Mouse (Mus musculus) midbrain, embryonic 11.5 days (tissue): ENCODE results near the gene Pgf. TPM values are rescaled to one million over a fixed set of nuclear protein-coding genes. Genes with fewer than 3 reads are reported as not detected.

Experiments
- ATAC-seq: fragments of 200-750 bp; cut with Nextera tagmentation; 2 replicates; pipeline ENCODE4 v1.8.0; 2017; ENCODE audit warnings: moderate TSS enrichment, moderate library complexity; ENCODE audit not compliant: low FRiP score
- DNase-seq: peaks from one replicate; pipeline ENCODE4 v3.0.0; 2015; ENCODE audit warnings: low spot score; ENCODE audit errors: missing footprints
- H3K27ac ChIP-seq: fragments of 300-500 bp; sonication (generic); 2 replicates; pipeline ENCODE4 v1.5.1; 2014; ENCODE audit warnings: low read depth, low read length
- H3K27me3 ChIP-seq: fragments of 300-500 bp; sonication (generic); 2 replicates; pipeline ENCODE4 v1.6.1; 2014; ENCODE audit warnings: mild to moderate bottlenecking, low read length, moderate library complexity, mixed read lengths; ENCODE audit not compliant: control insufficient read depth, insufficient read depth
- H3K36me3 ChIP-seq: fragments of 300-500 bp; sonication (generic); 2 replicates; pipeline ENCODE4 v1.6.1; 2014; ENCODE audit warnings: mild to moderate bottlenecking, low read length, moderate library complexity, mixed read lengths; ENCODE audit not compliant: control insufficient read depth, insufficient read depth
- H3K4me1 ChIP-seq: fragments of 300-500 bp; sonication (generic); 2 replicates; pipeline ENCODE4 v1.6.1; 2014; ENCODE audit warnings: low read length; ENCODE audit not compliant: control insufficient read depth, insufficient read depth
- H3K4me2 ChIP-seq: fragments of 300-500 bp; sonication (generic); 2 replicates; pipeline ENCODE4 v1.6.1; 2014; ENCODE audit warnings: mild to moderate bottlenecking, moderate library complexity
- H3K4me3 ChIP-seq: fragments of 300-500 bp; sonication (generic); 2 replicates; pipeline ENCODE4 v1.5.1; 2014; ENCODE audit warnings: low read depth, low read length
- H3K9ac ChIP-seq: fragments of 300-500 bp; sonication (generic); 2 replicates; pipeline ENCODE4 v1.6.1; 2014; ENCODE audit warnings: low read length
- H3K9me3 ChIP-seq: fragments of 300-500 bp; sonication (generic); 2 replicates; pipeline ENCODE4 v1.6.1; 2016; ENCODE audit warnings: low read length; ENCODE audit not compliant: control insufficient read depth
- WGBS: fragments of 180-500 bp; shearing (Covaris S2); extraction: QIAGEN DNeasy Blood & Tissue Kit; methylation state at CpG from one replicate; pipeline ENCODE4 v1.1.7; 2014; 5-methylcytosine and 5-hydroxymethylcytosine counted together
- polyA plus RNA-seq: library from polyadenylated mRNA; unstranded; fragments of >200 nt; fragmentation: Nextera tagmentation; extraction: Ambion mirVana; gene quantifications from 2 replicates; pipeline ENCODE4 v1.2.1, GENCODE M21; 2014

Gene Pgf
- polyA plus RNA-seq, 1 experiment from 2014 or later = 2.5 TPM

GRCm38 (mm10) chr12:85182345-85182643 lies 4.7 kb upstream of the Pgf start:
- H3K9ac ChIP-seq = peak overlapping the region; percentile 20; the same call in 1 of the 2 replicates
- ATAC-seq (peak; percentile 27; the same call in 1 of the 2 replicates), DNase-seq (no peak)
- H3K27ac ChIP-seq = no peak overlapping the region
- peaks cover 11% of the 10 kb centered on the region for H3K4me1 ChIP-seq
- H3K4me3 ChIP-seq = no peak overlapping the region
- H3K9me3 ChIP-seq = no peaks in the 10 kb centered on the region
- no peaks in the 10 kb centered on the region for H3K36me3 ChIP-seq
- peaks cover 5% of the 10 kb centered on the region; the same call in 1 of the 2 replicates for H3K27me3 ChIP-seq
- H3K4me2 ChIP-seq = peak overlapping the region; percentile 9; the same call in 1 of the 2 replicates
- WGBS = 9% methylated on average over 8 of the region's 8 CpGs

- H3K27ac ChIP-seq = no peak overlapping the region
- H3K27me3 ChIP-seq = peaks cover 5% of the 10 kb centered on the region; the same call in 1 of the 2 replicates
- DNase-seq (no peak), ATAC-seq (no peak; the same call in 1 of the 2 replicates)
- no peaks in the 10 kb centered on the region for H3K36me3 ChIP-seq
- H3K4me1 ChIP-seq = peaks cover 16% of the 10 kb centered on the region
- H3K9ac ChIP-seq = 0 out of 2 replicates have a peak overlapping the region, but pooled peaks have one; percentile 20
- no peaks in the 10 kb centered on the region for H3K9me3 ChIP-seq
- peak overlapping the region; percentile 9; the same call in 1 of the 2 replicates for H3K4me2 ChIP-seq
- H3K4me3 ChIP-seq = no peak overlapping the region
- WGBS = 40% methylated on average over 14 of the region's 17 CpGs
Measured at GRCm38 (mm10) chr12:85181475-85182344, 4.1 kb upstream of the Pgf start.

- WGBS = 83% methylated on average over 2 of the region's 2 CpGs
- Histone ChIP-seq H3K4me2 (no peak overlapping the region), H3K4me1 (peaks cover 31% of the 10 kb centered on the region), H3K27ac (no peak overlapping the region), H3K4me3 (no peak overlapping the region), H3K27me3 (peaks cover 8% of the 10 kb centered on the region; the same call in 1 of the 2 replicates), H3K36me3 (no peaks in the 10 kb centered on the region), H3K9ac (no peak overlapping the region), H3K9me3 (no peaks in the 10 kb centered on the region)
- DNase-seq = no peak
- no peak for ATAC-seq
Measured at GRCm38 (mm10) chr12:85178294-85178693, 704 bp upstream of the Pgf start.

- Histone ChIP-seq H3K4me3 (peak overlapping the region; percentile 23), H3K4me2 (peak overlapping the region; percentile 47), H3K27ac (no peak overlapping the region), H3K36me3 (no peaks in the 10 kb centered on the region), H3K9ac (peak overlapping the region; percentile 45; the same call in 1 of the 2 replicates), H3K27me3 (peaks cover 8% of the 10 kb centered on the region; the same call in 1 of the 2 replicates), H3K4me1 (peaks cover 27% of the 10 kb centered on the region), H3K9me3 (no peaks in the 10 kb centered on the region)
- peak; percentile 41; the same call in 1 of the 2 replicates for ATAC-seq
- peak; percentile 92 for DNase-seq
- 3% methylated on average over 30 of the region's 32 CpGs for WGBS
Measured at GRCm38 (mm10) chr12:85176846-85177523, 605 bp downstream of the Pgf start.

DNA sequence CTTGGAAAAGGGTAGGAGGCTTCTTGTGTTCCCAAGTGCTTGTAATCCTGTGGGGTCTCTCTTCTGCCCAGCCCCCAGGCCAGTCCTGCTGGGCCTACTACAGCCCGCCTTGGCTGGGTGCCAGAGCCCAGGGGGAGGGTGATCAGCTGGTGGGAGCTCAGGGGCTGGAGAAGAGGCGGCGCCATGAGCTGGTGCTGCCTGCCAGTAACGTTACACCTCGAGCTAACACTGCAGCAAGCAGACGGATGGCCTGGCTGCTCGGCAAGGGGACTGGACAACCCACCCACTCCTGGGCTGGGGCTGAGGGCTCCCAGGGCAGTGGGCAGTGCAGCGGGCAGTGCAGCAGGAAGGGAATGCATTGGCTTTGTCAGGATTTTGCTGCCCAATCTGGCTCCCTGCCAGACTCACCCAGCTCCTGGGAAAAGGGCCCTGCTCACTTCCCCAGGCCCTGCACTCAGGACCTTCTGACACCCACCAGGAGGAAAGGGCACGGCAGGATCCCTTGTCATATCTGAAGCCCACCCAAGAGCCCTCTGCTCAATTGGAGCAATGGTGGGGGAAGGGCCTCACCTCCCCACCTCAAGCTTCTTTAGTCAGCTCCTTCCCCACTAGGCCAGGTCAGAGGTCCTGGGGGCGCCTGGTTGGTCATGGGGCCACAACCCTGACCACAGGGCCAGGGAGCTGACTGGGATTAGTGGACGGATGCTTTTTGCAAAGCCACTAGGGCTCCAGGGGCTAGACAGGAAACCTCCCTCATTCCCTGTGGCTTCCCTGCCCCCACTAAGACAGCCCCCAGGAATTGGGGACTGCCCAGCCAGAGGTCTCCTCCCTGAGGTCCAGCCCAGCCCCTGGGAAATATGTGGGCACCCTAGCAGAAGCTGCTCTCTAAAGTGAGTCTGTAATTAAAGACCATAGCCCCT lies 1.4 kb downstream of the Pgf start:
- Histone ChIP-seq H3K36me3 (no peaks in the 10 kb centered on the region), H3K4me3 (0 out of 2 replicates have a peak overlapping the region, but pooled peaks have one; percentile 1), H3K4me1 (peaks cover 22% of the 10 kb centered on the region), H3K27me3 (peaks cover 8% of the 10 kb centered on the region; the same call in 1 of the 2 replicates), H3K9me3 (no peaks in the 10 kb centered on the region), H3K27ac (no peak overlapping the region; the same call in 1 of the 2 replicates), H3K4me2 (peak overlapping the region; percentile 8), H3K9ac (peak overlapping the region; percentile 6; the same call in 1 of the 2 replicates)
- ATAC-seq = peak; percentile 83
- DNase-seq = peak; percentile 92
- WGBS = 6% methylated on average over 11 of the region's 11 CpGs

- peaks cover 8% of the 10 kb centered on the region; the same call in 1 of the 2 replicates for H3K27me3 ChIP-seq
- peaks cover 22% of the 10 kb centered on the region for H3K4me1 ChIP-seq
- DNase-seq = no peak
- H3K4me2 ChIP-seq = peak overlapping the region; percentile 8; the same call in 1 of the 2 replicates
- H3K9ac ChIP-seq = 0 out of 2 replicates have a peak overlapping the region, but pooled peaks have one; percentile 6
- no peaks in the 10 kb centered on the region for H3K9me3 ChIP-seq
- H3K36me3 ChIP-seq = no peaks in the 10 kb centered on the region
- H3K27ac ChIP-seq = no peak overlapping the region
- ATAC-seq = 0 out of 2 replicates have a peak, but pooled peaks have one; percentile 2
- 38% methylated on average over 16 of the region's 16 CpGs for WGBS
- 0 out of 2 replicates have a peak overlapping the region, but pooled peaks have one; percentile 1 for H3K4me3 ChIP-seq
Measured at GRCm38 (mm10) chr12:85175087-85175675, 2.4 kb downstream of the Pgf start.

- Histone ChIP-seq H3K9ac (no peak overlapping the region), H3K27ac (no peak overlapping the region), H3K36me3 (no peaks in the 10 kb centered on the region), H3K4me2 (no peak overlapping the region), H3K27me3 (peaks cover 8% of the 10 kb centered on the region; the same call in 1 of the 2 replicates), H3K4me1 (peaks cover 22% of the 10 kb centered on the region), H3K9me3 (no peaks in the 10 kb centered on the region), H3K4me3 (no peak overlapping the region)
- ATAC-seq = no peak
- 72% methylated on average over 7 of the region's 7 CpGs for WGBS
- no peak for DNase-seq
Measured at GRCm38 (mm10) chr12:85174016-85174415, 3.6 kb downstream of the Pgf start.

DNA sequence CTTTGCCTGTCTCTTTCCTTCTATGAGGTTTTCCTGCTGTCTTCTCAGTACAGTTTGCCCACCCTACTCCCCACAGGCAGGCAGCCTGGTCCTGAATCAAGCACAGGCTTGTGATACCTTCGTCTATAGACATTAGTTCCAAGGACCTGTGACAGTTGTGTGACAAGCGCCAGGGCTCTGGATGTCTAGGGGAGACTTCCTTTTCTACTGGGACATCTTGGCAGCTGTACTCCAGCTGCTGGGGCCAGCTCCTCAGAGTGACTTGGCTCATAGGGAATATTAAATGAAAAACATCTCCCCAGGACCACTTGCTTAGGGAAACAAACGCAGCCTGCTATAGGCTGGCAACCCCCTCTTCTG lies 6.7 kb downstream of the Pgf start:
- H3K4me3 ChIP-seq = no peak overlapping the region
- no peak overlapping the region for H3K9ac ChIP-seq
- peaks cover 8% of the 10 kb centered on the region for H3K4me1 ChIP-seq
- H3K9me3 ChIP-seq = no peaks in the 10 kb centered on the region
- no peaks in the 10 kb centered on the region for H3K27me3 ChIP-seq
- H3K36me3 ChIP-seq = no peaks in the 10 kb centered on the region
- no peak overlapping the region for H3K27ac ChIP-seq
- 76% methylated on average over 3 of the region's 3 CpGs for whole genome bisulfite sequencing
- no peak overlapping the region for H3K4me2 ChIP-seq
- DNase-seq (no peak), ATAC-seq (no peak)
